Mouse (Mus musculus): Measurements from ENCODE around the gene Dusp5. TPM values are rescaled to one million over a fixed set of nuclear protein-coding genes. Genes with fewer than 3 reads are reported as not detected.

The Dusp5 gene
- total RNA-seq, 1 experiment from 2014 or later, result 6.0 TPM

GRCm38 (mm10) chr19:53517370-53518096 lies 11.4 kb upstream of the Dusp5 start:
- DNase-seq, result no peak

- DNase-seq, result no peak
These were observed 9.4 kb upstream of the Dusp5 start for GRCm38 (mm10) chr19:53519549-53519948.

- no peak for DNase-seq
These were observed 8.9 kb upstream of the Dusp5 start for GRCm38 (mm10) chr19:53519981-53520380.

GRCm38 (mm10) chr19:53521137-53521795 lies 7.6 kb upstream of the Dusp5 start:
- no peak for DNase-seq

- no peak for DNase-seq
These were observed 1.4 kb upstream of the Dusp5 start for GRCm38 (mm10) chr19:53527480-53527879.

GRCm38 (mm10) chr19:53528131-53528621 lies 733 bp upstream of the Dusp5 start:
- DNase-seq, result no peak

- no peak for DNase-seq
These were observed 471 bp downstream of the Dusp5 start for GRCm38 (mm10) chr19:53529455-53529704.

- DNase-seq, result peak; percentile 46
These were observed 1.0 kb downstream of the Dusp5 start for GRCm38 (mm10) chr19:53529705-53530562.

GRCm38 (mm10) chr19:53531416-53531815 lies 2.5 kb downstream of the Dusp5 start:
- peak; percentile 39 for DNase-seq

- DNase-seq, result peak; percentile 66
These were observed 3.1 kb downstream of the Dusp5 start for GRCm38 (mm10) chr19:53532021-53532420.

- DNase-seq, result no peak
These were observed 3.8 kb downstream of the Dusp5 start for GRCm38 (mm10) chr19:53532676-53533075.

- DNase-seq, result no peak
These were observed 4.3 kb downstream of the Dusp5 start for GRCm38 (mm10) chr19:53533236-53533635.

- DNase-seq, result no peak
These were observed 5.1 kb downstream of the Dusp5 start for GRCm38 (mm10) chr19:53533810-53534601.

GRCm38 (mm10) chr19:53534757-53535410 lies 6.0 kb downstream of the Dusp5 start:
- no peak for DNase-seq

GRCm38 (mm10) chr19:53535421-53535820 lies 6.5 kb downstream of the Dusp5 start:
- DNase-seq, result no peak

- no peak for DNase-seq
These were observed 7.3 kb downstream of the Dusp5 start for GRCm38 (mm10) chr19:53536251-53536650.

- DNase-seq, result no peak
These were observed 8.1 kb downstream of the Dusp5 start for GRCm38 (mm10) chr19:53536731-53537666.

- DNase-seq, result no peak
These were observed 9.1 kb downstream of the Dusp5 start for GRCm38 (mm10) chr19:53538024-53538423.

- DNase-seq, result no peak
These were observed 9.9 kb downstream of the Dusp5 start for GRCm38 (mm10) chr19:53538796-53539195.

- DNase-seq, result no peak
These were observed 10.4 kb downstream of the Dusp5 start for GRCm38 (mm10) chr19:53539296-53539695.

All from adrenal gland, postnatal 25 days (tissue).